Mouse (Mus musculus) macrophage (primary cell): ENCODE data around the gene Mcl1. TPM values are rescaled to one million over a fixed set of nuclear protein-coding genes. Genes with fewer than 3 reads are reported as not detected.
A peak's percentile ranks its signal among the peaks of the same experiment; 100 is the strongest.
"Not testable (repeated sequence)": the region's sequence is repeated elsewhere in the genome, so short reads cannot be mapped to it uniquely, and the experiment has no call there.

Experiments used
- H3K27ac ChIP-seq: fragments of 350-480 bp; formaldehyde crosslinking; 2 replicates; pipeline ENCODE4 v1.9.0; 2021
- H3K36me3 ChIP-seq: fragments of 350-480 bp; formaldehyde crosslinking; 2 replicates; pipeline ENCODE4 v1.9.0; 2021; ENCODE audit errors: inconsistent target
- H3K4me3 ChIP-seq: fragments of 350-480 bp; formaldehyde crosslinking; 2 replicates; pipeline ENCODE4 v1.9.0; 2021; ENCODE audit errors: inconsistent target
- H3K79me2 ChIP-seq: fragments of 350-480 bp; formaldehyde crosslinking; 2 replicates; pipeline ENCODE4 v1.9.0; 2021; ENCODE audit errors: inconsistent target
- WGBS: methylation state at CpG from one replicate; pipeline ENCODE4 v1.1.7; 2026; ENCODE audit warnings: inconsistent platforms; ENCODE audit not compliant: missing documents; 5-methylcytosine and 5-hydroxymethylcytosine counted together
- polyA plus RNA-seq: library from polyadenylated mRNA; stranded (reverse); fragments of 250-400 nt; gene quantifications from 3 replicates; pipeline ENCODE4 v1.2.4, GENCODE M21; 2018; ENCODE audit warnings: inconsistent platforms

The Mcl1 gene
- polyA plus RNA-seq, 1 experiment from 2014 or later = 507 TPM

GRCm38 (mm10) chr3:95667521-95667920, 8.9 kb downstream of the Mcl1 start:
- Histone ChIP-seq H3K4me3 (no peak overlapping the region), H3K27ac (peak overlapping the region; percentile 84), H3K79me2 (peaks cover 88% of the 10 kb centered on the region), H3K36me3 (no peaks in the 10 kb centered on the region)
- 61% methylated on average over 4 of the region's 4 CpGs for WGBS

GRCm38 (mm10) chr3:95668026-95668425, 9.4 kb downstream of the Mcl1 start:
- WGBS = 33% methylated on average over 6 of the region's 7 CpGs

GRCm38 (mm10) chr3:95668589-95669308, 10.2 kb downstream of the Mcl1 start:
- Histone ChIP-seq H3K27ac (peak overlapping the region; percentile 84), H3K36me3 (no peaks in the 10 kb centered on the region), H3K79me2 (peaks cover 81% of the 10 kb centered on the region), H3K4me3 (no peak overlapping the region)
- 6% methylated on average over 7 of the region's 7 CpGs for WGBS

More at GRCm38 (mm10) chr3:95668026-95668425, 9.4 kb downstream of the Mcl1 start:
- Histone ChIP-seq H3K4me3 (no peak overlapping the region), H3K79me2 (peaks cover 88% of the 10 kb centered on the region), H3K27ac (peak overlapping the region; percentile 84), H3K36me3 (no peaks in the 10 kb centered on the region)

- no peaks in the 10 kb centered on the region for H3K36me3 ChIP-seq
- H3K79me2 ChIP-seq = peaks cover 76% of the 10 kb centered on the region
- H3K27ac ChIP-seq = peak overlapping the region; percentile 84
- 7% methylated on average over 3 of the region's 3 CpGs for WGBS
- no peak overlapping the region for H3K4me3 ChIP-seq
Observed at GRCm38 (mm10) chr3:95669309-95669665, 10.7 kb downstream of the Mcl1 start.

DNA sequence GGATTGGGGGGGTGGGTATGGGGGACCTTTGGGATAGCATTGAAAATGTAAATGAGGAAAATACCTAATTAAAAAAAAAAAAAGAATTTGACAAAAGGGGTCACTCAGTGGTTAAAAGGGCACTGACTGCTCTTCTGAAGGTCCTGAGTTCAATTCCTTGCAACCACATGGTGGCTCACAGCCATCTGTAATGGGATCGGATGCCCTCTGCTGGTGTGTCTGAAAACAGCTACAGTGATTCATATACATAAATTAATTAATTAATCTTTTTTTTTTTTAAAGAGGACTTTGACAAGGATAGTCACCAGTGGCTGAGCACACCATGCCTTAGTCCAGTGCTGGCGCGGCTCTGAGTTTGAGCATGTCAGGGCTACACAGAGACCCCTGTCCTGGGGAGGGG, 11.8 kb downstream of the Mcl1 start:
- 92% methylated on average over 3 of the region's 3 CpGs for WGBS
- H3K36me3 ChIP-seq, H3K4me3 ChIP-seq: not testable (repeated sequence)

DNA sequence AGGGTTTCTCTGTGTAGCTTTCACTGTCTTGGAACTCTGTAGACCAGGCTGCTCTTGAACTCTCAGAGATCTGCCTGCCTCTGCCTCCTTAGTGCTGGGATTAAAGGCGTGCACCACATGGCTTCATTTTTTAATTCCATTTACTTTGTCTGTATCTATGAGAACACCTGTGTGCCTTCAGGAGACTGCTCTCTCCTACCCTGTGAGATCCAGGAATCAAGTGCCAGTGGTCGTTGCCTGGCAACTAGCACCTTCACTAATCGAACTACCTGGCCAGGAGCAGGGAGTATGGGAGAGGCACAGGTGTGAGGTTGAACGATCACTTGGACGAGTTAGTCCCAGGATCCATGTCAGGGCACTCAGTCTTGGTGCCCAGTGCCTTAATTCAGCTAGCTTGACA, 12.6 kb downstream of the Mcl1 start:
- Histone ChIP-seq H3K4me3 (no peak overlapping the region), H3K27ac (peak overlapping the region; percentile 98)
- 94% methylated on average over 5 of the region's 5 CpGs for WGBS

More for the DNA sequence above, 11.8 kb downstream of the Mcl1 start:
- H3K27ac ChIP-seq = not testable (repeated sequence)
- H3K79me2 ChIP-seq = peaks cover 65% of the 10 kb centered on the region

DNA sequence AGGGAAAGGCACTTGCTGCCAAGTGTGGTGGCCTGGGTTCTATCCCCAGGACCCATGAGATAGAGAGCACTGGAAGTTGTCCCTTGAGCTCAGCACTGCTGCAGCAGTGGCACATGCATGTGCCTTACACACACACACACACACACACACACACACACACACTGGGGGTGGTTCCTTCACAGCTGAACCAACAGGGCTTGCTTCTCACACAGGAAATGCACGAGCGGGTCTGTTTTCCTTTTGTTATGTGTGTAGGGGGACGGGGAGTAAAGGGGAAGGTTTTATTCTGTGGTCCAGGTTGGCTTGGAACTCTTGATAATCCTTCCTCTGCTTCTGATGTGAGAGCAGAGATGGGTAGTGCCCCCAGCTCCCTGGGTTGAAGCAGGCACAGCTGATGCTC, 13.9 kb downstream of the Mcl1 start:
- WGBS = 33% methylated on average over 1 of the region's 3 CpGs
- peaks cover 59% of the 10 kb centered on the region for H3K79me2 ChIP-seq
- H3K36me3 ChIP-seq = no peaks in the 10 kb centered on the region
- H3K27ac ChIP-seq = peak overlapping the region; percentile 98
- H3K4me3 ChIP-seq = no peak overlapping the region

More for the DNA sequence above, 12.6 kb downstream of the Mcl1 start:
- Histone ChIP-seq H3K36me3 (no peaks in the 10 kb centered on the region), H3K79me2 (peaks cover 59% of the 10 kb centered on the region)

DNA sequence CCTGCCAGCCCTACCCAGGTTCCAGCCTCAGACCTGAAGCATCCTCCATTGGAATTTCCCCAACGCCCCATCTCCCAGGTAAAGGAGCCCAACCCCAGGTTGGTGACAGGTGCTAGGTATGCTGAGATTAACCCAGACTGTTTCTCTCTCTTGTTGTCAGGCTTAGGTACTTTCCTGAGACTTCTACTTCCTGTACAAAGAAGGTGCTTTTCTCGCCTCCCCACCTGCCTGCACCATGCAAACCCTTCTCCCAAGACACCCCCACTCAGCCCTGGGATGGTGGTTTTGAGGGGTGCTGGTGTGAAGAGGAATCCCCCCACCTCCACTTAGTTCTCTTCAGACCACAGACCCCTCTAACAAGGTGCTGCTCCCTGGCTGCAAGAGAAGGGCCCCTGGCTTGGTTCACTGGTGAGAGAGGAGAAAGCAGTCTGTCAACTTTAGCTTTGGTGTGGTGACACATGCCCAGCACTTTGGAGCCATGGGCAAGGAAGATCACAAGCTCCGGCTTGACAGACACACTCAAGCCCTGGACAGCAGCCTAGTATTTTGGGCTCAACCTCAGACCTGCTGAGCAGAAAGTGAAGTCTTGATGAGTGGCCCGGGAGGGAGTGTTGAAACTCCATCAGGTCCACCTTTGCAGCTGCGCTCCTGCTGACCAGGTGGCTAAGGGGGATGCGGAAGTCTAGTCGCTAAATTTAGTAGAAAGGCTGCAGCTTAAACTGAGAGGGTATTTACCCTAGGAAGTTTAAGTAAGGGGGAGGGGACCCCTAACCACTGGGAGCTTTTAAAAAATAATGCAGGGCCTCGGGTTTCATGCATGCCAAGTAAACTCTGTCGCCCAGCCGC, 14.5 kb downstream of the Mcl1 start:
- 28% methylated on average over 10 of the region's 10 CpGs for WGBS
- no peaks in the 10 kb centered on the region for H3K36me3 ChIP-seq
- H3K4me3 ChIP-seq = no peak overlapping the region
- peaks cover 60% of the 10 kb centered on the region for H3K79me2 ChIP-seq
- peak overlapping the region; percentile 98 for H3K27ac ChIP-seq

DNA sequence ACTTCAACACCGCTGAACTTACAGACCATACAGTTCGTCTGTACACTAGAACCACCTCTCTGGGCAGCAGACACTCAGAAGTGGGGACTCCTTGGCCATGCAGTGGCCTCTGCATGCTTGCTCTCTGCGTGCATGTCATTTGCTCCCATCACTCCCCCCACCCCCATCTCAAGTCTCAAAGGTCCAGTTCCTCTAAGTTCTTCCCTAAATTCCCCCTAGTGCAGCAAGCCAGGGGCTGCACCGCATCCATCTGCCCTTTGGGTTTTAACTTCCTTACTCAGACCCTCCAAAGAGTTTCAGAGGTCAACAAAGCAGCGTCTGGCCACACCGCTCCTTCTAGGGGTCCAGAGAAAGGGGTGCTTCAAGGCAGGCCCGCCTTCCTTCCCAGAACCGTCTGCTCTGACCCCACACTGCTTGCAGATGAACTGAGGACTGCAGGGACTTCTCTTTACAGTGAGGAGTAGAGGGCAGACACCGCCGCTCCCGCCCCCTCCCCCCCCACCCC, 15.2 kb downstream of the Mcl1 start:
- WGBS = 2% methylated on average over 9 of the region's 11 CpGs
- Histone ChIP-seq H3K27ac (peak overlapping the region; percentile 98), H3K79me2 (peaks cover 66% of the 10 kb centered on the region), H3K4me3 (no peak overlapping the region), H3K36me3 (no peaks in the 10 kb centered on the region)

- H3K27ac ChIP-seq = peak overlapping the region; percentile 98
- WGBS = 0% methylated on average over 2 of the region's 2 CpGs
- H3K36me3 ChIP-seq = no peaks in the 10 kb centered on the region
- peaks cover 67% of the 10 kb centered on the region for H3K79me2 ChIP-seq
- H3K4me3 ChIP-seq = no peak overlapping the region
Observed at GRCm38 (mm10) chr3:95674236-95674635, 15.6 kb downstream of the Mcl1 start.

DNA sequence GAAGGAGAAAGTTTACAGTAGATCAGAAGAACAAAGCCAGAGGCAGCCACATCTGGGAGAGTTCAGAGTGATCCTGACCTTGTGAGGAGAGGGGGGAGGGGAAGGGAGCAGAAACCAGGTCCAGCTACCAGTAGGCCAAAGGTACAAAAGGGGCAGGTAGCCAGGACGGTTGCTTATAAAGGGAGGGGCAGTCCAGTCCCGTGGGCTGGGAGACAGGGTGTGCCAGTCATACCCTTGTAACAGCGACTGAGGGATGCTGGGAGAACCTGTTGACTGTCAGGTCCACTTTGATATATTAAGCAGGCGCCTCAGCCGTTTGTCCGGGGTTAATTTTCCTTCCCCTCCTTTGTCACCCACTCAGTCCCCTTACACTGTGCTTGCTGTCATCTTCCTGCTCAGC, 16.2 kb downstream of the Mcl1 start:
- 9% methylated on average over 6 of the region's 6 CpGs for WGBS
- Histone ChIP-seq H3K4me3 (no peak overlapping the region), H3K36me3 (no peaks in the 10 kb centered on the region)

DNA sequence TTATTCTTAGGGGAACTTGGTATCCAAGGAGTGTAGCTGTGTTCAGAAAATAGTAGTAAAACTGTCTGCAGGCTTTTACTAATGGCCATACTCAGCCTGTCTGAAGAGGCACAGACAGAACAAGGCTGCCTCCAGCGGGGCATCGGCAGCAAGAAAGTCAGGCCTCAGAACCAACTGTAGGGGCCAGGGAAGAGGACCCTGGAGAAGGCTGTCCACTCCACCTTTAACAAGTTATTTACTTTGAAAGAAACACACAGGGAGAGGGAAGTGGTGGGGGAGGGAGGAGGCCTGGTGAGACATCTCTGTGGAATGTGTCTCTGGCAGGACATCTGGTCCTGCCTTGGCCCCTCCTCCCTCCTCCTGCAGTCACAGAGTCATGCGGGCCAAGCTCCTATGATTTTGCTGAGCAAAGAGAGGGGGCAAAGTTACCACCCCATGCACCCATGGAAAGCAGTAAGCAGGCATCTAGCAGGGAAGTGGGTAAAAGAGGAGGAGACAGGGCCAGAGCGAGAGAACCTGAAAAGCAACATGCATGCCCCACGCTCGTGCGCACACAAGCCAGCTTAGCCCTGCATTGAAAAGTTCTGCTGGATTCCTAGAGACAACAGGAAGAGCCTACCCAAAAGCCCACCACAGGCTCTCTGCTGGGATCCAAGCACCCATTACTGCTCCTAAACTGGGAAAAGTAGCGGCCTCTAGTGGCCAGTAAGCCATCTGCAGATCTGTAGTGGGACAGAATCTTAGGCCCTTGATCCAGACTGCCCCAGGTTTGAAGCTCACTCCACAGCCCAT, 16.9 kb downstream of the Mcl1 start:
- Histone ChIP-seq H3K79me2 (peaks cover 67% of the 10 kb centered on the region), H3K27ac (peak overlapping the region; percentile 98), H3K36me3 (no peaks in the 10 kb centered on the region), H3K4me3 (no peak overlapping the region)
- 22% methylated on average over 8 of the region's 8 CpGs for WGBS

More for the DNA sequence above, 16.2 kb downstream of the Mcl1 start:
- Histone ChIP-seq H3K79me2 (peaks cover 67% of the 10 kb centered on the region), H3K27ac (peak overlapping the region; percentile 98)

DNA sequence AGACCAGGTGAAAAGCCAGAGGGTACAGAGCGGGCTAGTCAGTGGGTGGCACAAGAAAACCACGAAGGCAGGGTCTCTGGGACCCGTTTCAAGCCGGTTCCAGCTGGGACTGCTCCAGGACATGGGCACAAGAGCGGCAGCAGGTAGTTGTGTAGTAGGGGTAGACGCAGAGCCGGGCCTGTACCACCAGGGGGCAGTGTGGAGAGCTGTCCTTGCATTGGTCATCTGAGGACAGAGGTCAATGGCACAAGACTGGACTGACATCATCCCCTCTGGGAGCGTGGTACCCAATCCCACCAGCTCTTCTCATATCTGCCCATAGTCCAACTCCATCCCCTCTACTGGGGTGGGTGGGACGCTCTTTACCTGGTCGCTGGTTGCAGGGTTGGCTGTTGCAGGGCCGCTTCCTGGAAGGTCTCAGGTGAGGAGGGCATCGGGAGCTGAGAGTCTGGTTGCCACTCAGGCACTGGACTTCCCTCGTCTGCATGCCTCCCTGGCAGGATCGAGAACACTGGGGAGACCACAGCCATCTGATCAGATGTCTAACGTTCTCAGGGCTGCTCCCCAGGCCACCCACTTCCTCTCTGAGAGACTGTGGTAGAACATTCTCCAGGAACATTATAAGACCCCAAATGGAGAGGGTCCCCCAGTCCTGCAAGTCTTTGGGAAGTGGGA, 18.3 kb downstream of the Mcl1 start:
- H3K36me3 ChIP-seq = no peaks in the 10 kb centered on the region
- peak overlapping the region; percentile 98 for H3K27ac ChIP-seq
- no peak overlapping the region for H3K4me3 ChIP-seq
- peaks cover 53% of the 10 kb centered on the region for H3K79me2 ChIP-seq
- WGBS = 54% methylated on average over 15 of the region's 15 CpGs
